Mouse (Mus musculus) hindlimb bud, embryonic 11.5 days (tissue): ENCODE measurements around the gene Mageb18.
"Not testable (repeated sequence)": the region's sequence is repeated elsewhere in the genome, so short reads cannot be mapped to it uniquely, and the experiment has no call there.

Source experiments
- DNase-seq: peaks from one replicate; pipeline ENCODE4 v3.0.0-alpha.2; 2012; ENCODE audit warnings: low read depth, low spot score; ENCODE audit errors: extremely low spot score

Mageb18 gene

GRCm38 (mm10) chrX:92599472-92599871, at the start of gene Mageb18:
Gene Mageb18 (minus strand): TSS chrX:92599572.
- DNase-seq = no peak

GRCm38 (mm10) chrX:92612788-92613187, 13.4 kb upstream of the Mageb18 start:
- DNase-seq = no peak

GRCm38 (mm10) chrX:92610466-92610865, 11.1 kb upstream of the Mageb18 start:
- DNase-seq = no peak

- DNase-seq = no peak
Measured at GRCm38 (mm10) chrX:92597324-92597723, 2.0 kb downstream of the Mageb18 start.

GRCm38 (mm10) chrX:92527826-92528225, 71.5 kb downstream of the Mageb18 start:
- DNase-seq = no peak

- no peak for DNase-seq
Measured at GRCm38 (mm10) chrX:92498254-92498653, 101.1 kb downstream of the Mageb18 start.

GRCm38 (mm10) chrX:92489649-92490048, 109.7 kb downstream of the Mageb18 start, which contains the start of gene Gm5941:
Gene Gm5941 (plus strand): TSS chrX:92489949.
- DNase-seq = not testable (repeated sequence)

- DNase-seq = no peak
Measured at GRCm38 (mm10) chrX:92464773-92465172, 134.6 kb downstream of the Mageb18 start.

GRCm38 (mm10) chrX:92460496-92460895, 138.9 kb downstream of the Mageb18 start:
- DNase-seq = no peak

GRCm38 (mm10) chrX:92387384-92387783, 212.0 kb downstream of the Mageb18 start:
- DNase-seq = no peak

GRCm38 (mm10) chrX:92342924-92343323, 256.4 kb downstream of the Mageb18 start:
- no peak for DNase-seq

GRCm38 (mm10) chrX:92340906-92341305, 258.5 kb downstream of the Mageb18 start:
- no peak for DNase-seq

- no peak for DNase-seq
Measured at GRCm38 (mm10) chrX:92339551-92339950, 259.8 kb downstream of the Mageb18 start.

GRCm38 (mm10) chrX:92333459-92333858, 265.9 kb downstream of the Mageb18 start:
- no peak for DNase-seq

GRCm38 (mm10) chrX:92323599-92323998, 275.8 kb downstream of the Mageb18 start:
- no peak for DNase-seq

GRCm38 (mm10) chrX:92280619-92281018, 318.8 kb downstream of the Mageb18 start:
- no peak for DNase-seq
